Mouse (Mus musculus): ENCODE data around the gene Lrrc75a.
"Not testable (repeated sequence)": the region's sequence is repeated elsewhere in the genome, so short reads cannot be mapped to it uniquely, and the experiment has no call there.

Gene Lrrc75a

GRCm38 (mm10) chr11:62647661-62648590 lies at the start of gene Lrrc75a:
TSS of gene Lrrc75a (minus strand) at chr11:62648523.
- no peak for DNase-seq (ENCODE audit: low read depth, low spot score)

- no peak for DNase-seq (ENCODE audit: low read depth, low spot score)
These were observed 46.8 kb upstream of the Lrrc75a start for GRCm38 (mm10) chr11:62695126-62695525.

GRCm38 (mm10) chr11:62693299-62694184 lies 45.2 kb upstream of the Lrrc75a start:
- peak; percentile 51 for DNase-seq (ENCODE audit: low read depth, low spot score)

- no peak for DNase-seq (ENCODE audit: low read depth, low spot score)
These were observed 43.3 kb upstream of the Lrrc75a start for GRCm38 (mm10) chr11:62691592-62691991.

GRCm38 (mm10) chr11:62679954-62680353 lies 31.6 kb upstream of the Lrrc75a start:
- no peak for DNase-seq (ENCODE audit: low read depth, low spot score)

- DNase-seq (ENCODE audit: low read depth, low spot score), result no peak
These were observed 30.5 kb upstream of the Lrrc75a start for GRCm38 (mm10) chr11:62678778-62679354.

GRCm38 (mm10) chr11:62676290-62676596 lies 27.9 kb upstream of the Lrrc75a start:
- DNase-seq (ENCODE audit: low read depth, low spot score), result no peak

GRCm38 (mm10) chr11:62675480-62676289 lies 27.4 kb upstream of the Lrrc75a start:
- DNase-seq (ENCODE audit: low read depth, low spot score), result peak; percentile 55

- DNase-seq (ENCODE audit: low read depth, low spot score), result no peak
These were observed 21.7 kb upstream of the Lrrc75a start for GRCm38 (mm10) chr11:62670006-62670405.

- peak; percentile 93 for DNase-seq (ENCODE audit: low read depth, low spot score)
These were observed 21.1 kb upstream of the Lrrc75a start for GRCm38 (mm10) chr11:62669471-62669870.

GRCm38 (mm10) chr11:62668986-62669385 lies 20.7 kb upstream of the Lrrc75a start:
- no peak for DNase-seq (ENCODE audit: low read depth, low spot score)

GRCm38 (mm10) chr11:62664250-62664649 lies 15.9 kb upstream of the Lrrc75a start:
- DNase-seq (ENCODE audit: low read depth, low spot score), result no peak

- no peak for DNase-seq (ENCODE audit: low read depth, low spot score)
These were observed 12.6 kb upstream of the Lrrc75a start for GRCm38 (mm10) chr11:62660885-62661284.

- no peak for DNase-seq (ENCODE audit: low read depth, low spot score)
These were observed 3.8 kb upstream of the Lrrc75a start for GRCm38 (mm10) chr11:62652080-62652479.

GRCm38 (mm10) chr11:62651563-62651962 lies 3.2 kb upstream of the Lrrc75a start:
- no peak for DNase-seq (ENCODE audit: low read depth, low spot score)

- DNase-seq (ENCODE audit: low read depth, low spot score), result not testable (repeated sequence)
These were observed 1.5 kb upstream of the Lrrc75a start for GRCm38 (mm10) chr11:62649803-62650202.

- no peak for DNase-seq (ENCODE audit: low read depth, low spot score)
These were observed 468 bp upstream of the Lrrc75a start, which contains the start of gene Mmgt2 for GRCm38 (mm10) chr11:62648591-62649391. TSS of gene Mmgt2 (plus strand) at chr11:62648664.

GRCm38 (mm10) chr11:62646958-62647515 lies 1.3 kb downstream of the Lrrc75a start:
- DNase-seq (ENCODE audit: low read depth, low spot score), result no peak

GRCm38 (mm10) chr11:62646495-62646843 lies 1.9 kb downstream of the Lrrc75a start:
- DNase-seq (ENCODE audit: low read depth, low spot score), result no peak

Measured in telencephalon, adult 2 months (tissue).